Mouse (Mus musculus): Measurements from ENCODE around the gene Nckap5. TPM values are rescaled to one million over a fixed set of nuclear protein-coding genes. Genes with fewer than 3 reads are reported as not detected.

Nckap5 gene
- polyA plus RNA-seq, 1 experiment, result not detected

DNA sequence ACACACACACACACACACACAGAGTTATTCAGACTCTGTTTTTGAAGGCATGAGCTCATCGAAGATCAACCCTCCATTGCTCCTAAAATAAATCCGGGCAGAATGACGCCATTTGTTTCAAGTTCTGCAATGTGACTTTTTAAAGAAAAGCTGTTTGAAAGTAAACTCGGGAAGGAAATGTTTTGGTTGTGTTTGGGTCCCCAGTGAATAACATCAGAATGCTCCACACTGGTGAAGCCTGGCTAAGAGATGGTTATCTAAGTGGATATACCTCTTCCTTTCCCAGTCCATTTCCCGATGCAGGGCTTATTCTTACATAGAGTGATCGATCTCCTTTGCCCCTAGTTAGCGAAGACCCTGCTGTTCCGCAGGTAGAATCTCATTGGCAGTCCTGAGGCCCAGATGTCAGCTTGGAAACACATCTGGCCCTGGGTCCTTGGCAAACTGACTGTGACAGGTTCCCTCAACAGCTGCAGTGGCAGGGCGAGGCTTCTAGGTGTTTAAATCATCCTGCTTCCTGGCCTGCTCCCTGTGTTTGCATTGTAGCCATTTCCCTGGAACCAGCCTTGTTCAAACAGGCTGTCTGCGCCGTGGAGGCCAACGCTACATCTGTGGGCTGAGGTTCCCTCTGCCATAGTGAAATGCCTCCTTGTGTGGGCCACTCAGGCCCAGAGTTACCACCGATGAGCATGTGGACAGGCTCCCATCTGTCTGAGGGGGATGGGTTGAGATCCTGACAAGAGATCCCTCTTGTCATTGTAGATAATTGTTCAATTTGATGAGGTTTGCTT, 78.2 kb downstream of the Nckap5 start:
- no peak overlapping the region for H3K27ac ChIP-seq (ENCODE audit: insufficient read depth, low read depth, low read length)
- TF ChIP-seq POLR2A (IDR thresholded peaks at IDR 0.05; ENCODE audit: insufficient read depth, low read depth, low read length), result no peak
- TF ChIP-seq CTCF (IDR thresholded peaks at IDR 0.05; ENCODE audit: insufficient read depth, low read depth, low read length), result no peak
- H3K4me3 ChIP-seq (ENCODE audit: insufficient read depth, low read depth, low read length), result no peak overlapping the region
- 81% methylated on average over 13 of the region's 13 CpGs for WGBS
- peaks cover 4% of the 10 kb centered on the region; the same call in 1 of the 2 replicates for H3K4me1 ChIP-seq (ENCODE audit: control insufficient read depth, insufficient read depth, low read length)

DNA sequence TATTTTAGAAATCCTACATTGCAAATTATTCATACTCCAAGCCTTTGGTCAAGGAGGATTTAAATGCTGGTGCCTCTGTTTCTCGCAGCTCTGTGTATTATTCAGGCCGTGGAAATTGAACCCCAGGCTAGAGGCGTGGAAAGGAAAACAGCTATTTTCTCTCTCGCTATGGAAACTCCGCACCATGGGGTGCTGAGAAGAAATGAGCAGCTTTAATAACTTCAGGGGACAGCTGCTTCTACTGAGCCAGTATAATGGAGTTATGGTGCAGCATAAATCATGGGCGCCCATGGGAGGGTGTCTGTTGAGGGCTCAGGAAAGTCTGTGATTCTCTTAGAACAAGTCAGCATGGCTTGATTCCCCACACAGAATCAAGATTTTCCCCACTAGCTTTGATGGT, 79.5 kb downstream of the Nckap5 start:
- TF ChIP-seq CTCF (IDR thresholded peaks at IDR 0.05; ENCODE audit: insufficient read depth, low read depth, low read length) (no peak), POLR2A (IDR thresholded peaks at IDR 0.05; ENCODE audit: insufficient read depth, low read depth, low read length) (no peak)
- WGBS, result 63% methylated on average over 6 of the region's 6 CpGs
- H3K4me3 ChIP-seq (ENCODE audit: insufficient read depth, low read depth, low read length), result no peak overlapping the region
- no peak overlapping the region for H3K27ac ChIP-seq (ENCODE audit: insufficient read depth, low read depth, low read length)
- peaks cover 4% of the 10 kb centered on the region; the same call in 1 of the 2 replicates for H3K4me1 ChIP-seq (ENCODE audit: control insufficient read depth, insufficient read depth, low read length)

DNA sequence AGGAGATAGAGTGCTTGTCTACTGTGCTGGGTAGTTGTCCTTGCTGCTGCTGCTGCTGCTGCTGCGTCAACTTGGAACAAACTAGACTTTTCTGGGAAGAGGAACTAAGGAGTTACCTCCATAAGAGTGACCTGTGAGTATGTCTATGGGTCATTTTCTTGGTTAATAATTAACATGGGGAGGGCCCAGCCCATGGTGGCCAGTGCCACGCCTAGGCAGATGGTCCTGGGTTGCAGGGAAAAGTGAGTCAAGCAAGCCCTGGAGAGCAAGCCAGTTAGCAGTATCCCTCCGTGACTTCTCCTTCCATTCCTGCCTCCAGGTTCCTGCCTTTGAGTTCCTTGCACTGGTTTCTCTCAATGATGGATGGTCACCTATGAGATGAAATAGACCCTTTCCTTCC, 80.4 kb downstream of the Nckap5 start:
- H3K4me3 ChIP-seq (ENCODE audit: insufficient read depth, low read depth, low read length), result no peak overlapping the region
- WGBS, result 100% methylated on average over 3 of the region's 3 CpGs
- H3K27ac ChIP-seq (ENCODE audit: insufficient read depth, low read depth, low read length), result no peak overlapping the region
- H3K4me1 ChIP-seq (ENCODE audit: control insufficient read depth, insufficient read depth, low read length), result peaks cover 6% of the 10 kb centered on the region; the same call in 1 of the 2 replicates
- TF ChIP-seq POLR2A (IDR thresholded peaks at IDR 0.05; ENCODE audit: insufficient read depth, low read depth, low read length), result no peak
- TF ChIP-seq CTCF (IDR thresholded peaks at IDR 0.05; ENCODE audit: insufficient read depth, low read depth, low read length), result no peak

DNA sequence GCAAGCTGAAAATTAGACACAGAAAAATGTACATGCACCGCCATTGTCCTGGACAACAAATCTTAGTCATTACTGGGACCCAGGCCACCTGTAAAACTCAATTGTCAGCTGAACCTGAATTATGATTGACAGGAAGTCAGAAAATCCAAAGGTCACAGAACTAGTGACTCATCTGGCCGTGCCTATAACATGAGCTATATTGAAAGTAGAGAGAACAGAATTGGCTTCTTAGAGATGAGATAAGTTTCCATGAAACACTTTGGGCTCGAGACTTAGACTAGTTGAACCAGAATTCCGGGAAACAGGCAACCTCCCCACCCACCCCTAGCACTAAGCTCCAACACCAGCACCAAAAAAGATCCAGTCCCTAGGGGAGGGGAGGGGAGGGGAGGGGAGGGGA, 82.7 kb downstream of the Nckap5 start:
- Histone ChIP-seq H3K4me1 (ENCODE audit: control insufficient read depth, insufficient read depth, low read length) (peaks cover 6% of the 10 kb centered on the region; the same call in 1 of the 2 replicates), H3K27ac (ENCODE audit: insufficient read depth, low read depth, low read length) (no peak overlapping the region), H3K4me3 (ENCODE audit: insufficient read depth, low read depth, low read length) (no peak overlapping the region)
- no peak for TF ChIP-seq POLR2A (IDR thresholded peaks at IDR 0.05; ENCODE audit: insufficient read depth, low read depth, low read length)
- no peak for TF ChIP-seq CTCF (IDR thresholded peaks at IDR 0.05; ENCODE audit: insufficient read depth, low read depth, low read length)
- WGBS, result 93% methylated on average over 4 of the region's 4 CpGs

DNA sequence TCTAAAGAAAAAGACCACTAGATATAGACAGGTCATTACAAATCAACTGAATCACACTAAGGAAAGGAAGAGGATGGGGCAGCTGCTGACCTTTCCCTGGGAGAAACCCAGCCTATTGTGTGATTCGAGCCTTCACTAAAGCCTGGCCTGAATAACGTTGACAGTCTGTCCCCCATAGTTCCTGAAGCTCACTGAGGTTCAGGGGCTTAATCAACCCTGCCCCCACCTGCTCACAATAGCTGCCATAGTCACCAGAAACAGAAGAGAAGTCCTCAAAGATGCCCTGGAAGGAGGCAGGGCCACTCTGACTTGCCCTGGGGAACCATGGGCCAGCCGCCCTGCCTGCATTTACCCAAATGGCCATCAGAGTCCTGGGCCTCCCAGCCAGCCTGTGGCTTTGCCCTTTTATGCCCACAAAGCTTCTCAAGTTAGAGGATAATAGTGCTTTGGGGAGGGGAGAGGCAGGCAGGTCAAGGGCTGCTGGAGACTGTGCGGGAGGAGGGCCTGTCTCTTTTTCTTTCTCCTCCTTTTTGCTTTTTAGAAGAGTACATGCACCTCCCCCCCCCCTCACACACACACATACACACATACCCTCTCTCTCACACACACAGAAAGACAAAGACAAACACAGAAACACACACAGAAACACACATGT, 85.0 kb downstream of the Nckap5 start:
- 69% methylated on average over 4 of the region's 4 CpGs for WGBS
- H3K27ac ChIP-seq (ENCODE audit: insufficient read depth, low read depth, low read length), result no peak overlapping the region
- 0 out of 2 replicates have a peak, but pooled peaks cover 3% of the 10 kb centered on the region for H3K4me1 ChIP-seq (ENCODE audit: control insufficient read depth, insufficient read depth, low read length)
- no peak for TF ChIP-seq CTCF (IDR thresholded peaks at IDR 0.05; ENCODE audit: insufficient read depth, low read depth, low read length)
- TF ChIP-seq POLR2A (IDR thresholded peaks at IDR 0.05; ENCODE audit: insufficient read depth, low read depth, low read length), result no peak
- no peak overlapping the region for H3K4me3 ChIP-seq (ENCODE audit: insufficient read depth, low read depth, low read length)

DNA sequence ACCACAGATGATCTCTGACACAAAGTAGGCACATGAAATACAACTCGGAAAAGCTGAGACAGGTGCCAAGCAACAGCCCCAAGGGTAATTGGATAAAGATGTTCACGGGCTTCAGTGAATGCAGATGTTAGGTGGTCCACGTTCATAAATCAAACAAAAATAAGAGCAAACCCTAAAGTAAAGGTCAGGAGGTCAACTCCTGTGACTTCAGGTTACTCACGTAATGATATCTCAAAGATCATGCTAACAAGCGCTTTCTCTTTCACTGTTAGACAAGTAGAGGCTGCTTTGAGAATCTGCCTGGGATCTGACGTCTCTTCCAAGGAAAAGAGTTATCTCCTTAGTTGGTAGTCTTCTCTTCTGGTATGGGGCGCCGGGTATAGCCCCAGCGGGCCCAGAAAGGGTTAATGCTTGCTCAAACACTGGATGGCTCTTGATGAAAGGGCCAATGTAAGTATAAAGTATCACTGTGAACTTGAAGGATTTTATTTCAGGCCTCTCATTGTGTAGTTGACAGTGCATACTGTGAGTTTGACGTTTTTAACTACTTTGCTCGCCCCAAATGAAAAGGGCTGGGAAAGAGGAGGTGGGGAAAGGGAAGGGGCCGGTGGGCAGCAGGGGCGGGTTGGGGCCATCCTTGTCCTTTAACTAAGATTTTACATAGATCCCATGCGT, 85.8 kb downstream of the Nckap5 start:
- Histone ChIP-seq H3K4me1 (ENCODE audit: control insufficient read depth, insufficient read depth, low read length) (0 out of 2 replicates have a peak, but pooled peaks cover 3% of the 10 kb centered on the region), H3K27ac (ENCODE audit: insufficient read depth, low read depth, low read length) (no peak overlapping the region), H3K4me3 (ENCODE audit: insufficient read depth, low read depth, low read length) (no peak overlapping the region)
- TF ChIP-seq CTCF (IDR thresholded peaks at IDR 0.05; ENCODE audit: insufficient read depth, low read depth, low read length) (no peak), POLR2A (IDR thresholded peaks at IDR 0.05; ENCODE audit: insufficient read depth, low read depth, low read length) (no peak)
- WGBS, result 81% methylated on average over 14 of the region's 14 CpGs

DNA sequence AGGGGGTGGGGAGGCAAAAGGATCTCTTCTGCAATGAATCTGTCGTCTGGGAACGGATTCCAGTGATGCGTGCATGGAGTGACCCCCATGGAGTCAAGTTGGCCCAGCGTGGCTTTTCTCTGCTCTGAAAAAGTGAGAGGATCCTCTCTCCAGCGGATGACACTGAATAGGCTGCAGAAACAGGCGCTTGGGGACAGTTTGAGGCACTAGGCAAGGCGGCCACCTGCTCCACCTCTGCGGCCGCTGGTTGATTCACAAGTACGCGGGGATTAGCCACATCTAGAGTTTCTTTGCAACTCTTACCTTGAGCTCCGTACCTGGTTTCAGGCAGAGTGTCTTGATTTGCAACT, 92.3 kb downstream of the Nckap5 start:
- whole genome bisulfite sequencing, result 12% methylated on average over 12 of the region's 12 CpGs
- H3K27ac ChIP-seq (ENCODE audit: insufficient read depth, low read depth, low read length), result no peak overlapping the region

DNA sequence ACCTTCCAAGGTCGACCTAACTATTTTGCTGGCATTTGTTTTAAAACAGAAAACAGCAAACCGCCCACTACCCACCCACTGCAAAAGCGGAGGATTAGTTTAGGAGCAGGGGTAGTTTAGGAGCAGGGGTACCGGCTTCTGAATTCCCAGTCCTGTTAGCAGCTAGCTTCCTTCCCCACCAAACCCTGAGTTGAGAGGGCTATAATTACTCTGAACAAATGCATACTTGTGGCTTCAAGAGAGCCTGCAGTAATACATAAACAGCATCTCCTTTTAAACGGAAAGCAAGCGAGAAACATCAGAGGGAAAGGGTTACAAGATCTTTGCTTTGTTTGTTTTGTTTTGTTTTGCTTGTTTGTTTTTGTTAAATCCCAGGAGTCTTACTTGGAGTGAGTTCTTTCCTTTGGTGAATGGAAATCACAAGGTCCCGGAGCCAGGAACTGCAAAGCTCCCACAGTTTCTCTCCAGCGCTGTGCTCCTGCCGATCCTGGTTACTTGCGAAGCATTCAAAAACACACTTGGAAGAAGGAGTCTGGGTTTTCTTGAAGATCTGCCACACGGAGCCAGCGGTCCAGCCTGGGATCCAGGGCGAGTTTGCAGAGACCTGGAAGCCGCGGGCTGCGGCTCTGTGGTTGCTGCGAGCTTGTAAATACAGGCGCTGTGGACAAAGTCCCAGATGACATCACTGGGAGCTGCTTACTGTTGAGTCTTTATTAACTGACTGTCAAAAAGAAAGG, 92.9 kb downstream of the Nckap5 start:
- H3K4me3 ChIP-seq (ENCODE audit: insufficient read depth, low read depth, low read length), result peak overlapping the region; percentile 42
- H3K4me1 ChIP-seq (ENCODE audit: control insufficient read depth, insufficient read depth, low read length), result peaks cover 7% of the 10 kb centered on the region
- no peak overlapping the region for H3K27ac ChIP-seq (ENCODE audit: insufficient read depth, low read depth, low read length)
- TF ChIP-seq CTCF (IDR thresholded peaks at IDR 0.05; ENCODE audit: insufficient read depth, low read depth, low read length) (no peak), POLR2A (IDR thresholded peaks at IDR 0.05; ENCODE audit: insufficient read depth, low read depth, low read length) (no peak)
- WGBS, result 3% methylated on average over 18 of the region's 18 CpGs

More for the DNA sequence above, 92.3 kb downstream of the Nckap5 start:
- TF ChIP-seq CTCF (IDR thresholded peaks at IDR 0.05; ENCODE audit: insufficient read depth, low read depth, low read length) (no peak), POLR2A (IDR thresholded peaks at IDR 0.05; ENCODE audit: insufficient read depth, low read depth, low read length) (no peak)
- Histone ChIP-seq H3K4me1 (ENCODE audit: control insufficient read depth, insufficient read depth, low read length) (peaks cover 7% of the 10 kb centered on the region), H3K4me3 (ENCODE audit: insufficient read depth, low read depth, low read length) (peak overlapping the region; percentile 42; the same call in 1 of the 2 replicates)
